Mouse (Mus musculus) liver, adult 2 months (tissue): ENCODE measurements around the gene Rrp9.
A peak's percentile ranks its signal among the peaks of the same experiment; 100 is the strongest.

Experiments
- CTCF ChIP-seq: fragments of 200-500 bp; IDR thresholded peaks from 2 replicates; pipeline ENCODE4 v1.5.1; 2011; ENCODE audit warnings: low read depth, low read length, control low read depth
- POLR2A ChIP-seq: fragments of 200-500 bp; IDR thresholded peaks from 2 replicates; pipeline ENCODE4 v1.6.1; 2011; ENCODE audit warnings: low read length, control low read depth; ENCODE audit not compliant: insufficient read depth; ENCODE audit errors: extremely low read depth

DNA sequence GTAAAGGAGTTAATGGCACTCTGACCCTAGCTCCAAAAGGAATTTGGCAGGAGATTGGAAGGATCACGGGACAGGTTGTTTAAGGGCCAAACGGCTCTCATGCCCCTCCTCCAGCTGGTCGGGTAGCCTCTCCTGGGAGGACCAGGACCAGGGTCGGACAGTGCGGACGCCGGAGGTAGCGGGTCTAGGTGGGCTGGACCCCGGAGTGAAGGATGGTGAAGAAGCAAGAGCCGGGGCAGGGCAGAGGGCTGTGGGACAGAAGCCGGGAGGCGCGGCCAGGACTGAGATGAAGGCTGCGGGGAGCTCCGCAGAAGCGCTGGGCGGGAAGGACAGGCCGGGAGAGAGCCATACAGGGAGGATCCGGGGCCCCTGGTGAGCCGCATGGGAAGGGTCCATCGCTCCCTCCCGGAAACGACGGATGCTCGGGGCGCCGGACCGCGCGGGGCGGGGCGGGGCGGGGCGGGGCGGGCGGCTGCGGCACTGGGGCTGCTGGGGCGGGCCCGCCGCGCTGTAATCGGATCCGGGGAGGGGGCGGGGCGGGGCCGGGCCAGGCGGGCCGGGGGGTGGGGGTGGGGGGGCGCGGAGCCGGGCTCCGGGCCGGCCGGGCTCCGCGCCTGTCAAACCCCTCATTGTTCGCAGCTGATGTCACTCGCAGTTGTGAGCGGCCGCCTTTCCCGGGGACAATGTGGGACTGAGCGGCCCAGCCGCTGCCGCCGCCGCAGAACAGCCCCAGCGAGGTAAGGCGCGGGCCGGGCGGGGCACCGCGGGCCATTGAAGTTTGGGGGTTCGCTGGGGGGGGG is 22.3 kb upstream of the Rrp9 start, which contains the start of gene Pcbp4:
- TF ChIP-seq CTCF (no peak), POLR2A (0 out of 2 replicates have a peak, but pooled peaks have one; percentile 23)
